In the genomic region with DNA sequence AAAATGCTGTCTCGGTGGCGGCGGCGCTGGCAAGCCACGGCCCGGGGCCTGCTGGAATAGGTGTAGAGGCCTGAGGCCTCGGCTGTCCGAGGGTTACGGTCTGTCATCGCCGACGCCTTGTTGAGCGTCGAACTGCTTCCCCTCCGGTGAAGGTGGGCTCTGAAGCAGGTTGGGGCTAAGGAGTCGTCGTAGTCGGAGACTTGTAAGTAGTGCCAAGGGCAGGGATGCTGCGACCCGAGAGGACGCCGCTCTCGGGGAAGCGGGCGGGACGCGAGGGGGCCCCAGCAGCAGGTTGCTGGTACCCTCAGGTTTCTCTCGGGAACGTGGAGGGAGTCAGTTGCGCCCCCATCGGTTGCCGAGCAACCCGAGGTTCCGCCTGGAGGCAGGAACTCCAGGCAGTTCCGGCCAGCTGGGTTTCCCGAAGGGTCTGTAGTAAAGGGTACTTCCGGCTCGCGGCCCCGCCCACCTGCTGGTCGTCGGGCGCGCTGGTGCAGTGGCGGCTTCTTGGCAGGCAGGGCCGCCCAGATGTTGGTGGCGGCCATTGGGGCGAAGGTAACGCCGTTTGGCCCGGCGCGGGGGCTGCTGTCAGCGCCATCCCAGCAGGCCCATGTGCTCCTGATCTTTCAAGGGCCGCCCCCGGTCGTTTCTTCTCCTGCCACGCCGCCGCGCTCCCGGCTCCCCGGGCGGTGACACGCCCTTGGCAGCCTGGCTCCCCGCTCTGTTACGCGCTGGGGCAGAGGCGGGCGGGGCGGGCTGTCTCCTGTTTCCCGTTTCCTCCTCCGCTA, we compare ENCODE assay signal across 8 mouse cellular contexts. TPM values are rescaled to one million over a fixed set of nuclear protein-coding genes. Genes with fewer than 3 reads are reported as not detected.
DNase-seq lines count a peak whose midpoint lies in the region; ATAC-seq and TF ChIP-seq lines count a peak whose summit lies in the region.
"Not testable (repeated sequence)": the region's sequence is repeated elsewhere in the genome, so short reads cannot be mapped to it uniquely, and the experiment has no call there.

Gene Rsph3b (minus strand): TSS at position 699 of the 785 bp plus-strand sequence.

- not testable (repeated sequence) for TF ChIP-seq POLR2A in spleen, adult 2 months (IDR thresholded peaks at IDR 0.05; ENCODE audit: low read depth, low read length)

- not testable (repeated sequence) for H3K36me3 ChIP-seq in embryonic facial prominence, embryonic 15.5 days; limb, embryonic 13.5 days; midbrain, embryonic 15.5 days (replicated peaks); spleen, adult 2 months (ENCODE audit: control insufficient read depth, insufficient read depth, low read length)

- H3K4me1 ChIP-seq in embryonic facial prominence, embryonic 15.5 days; limb, embryonic 13.5 days; midbrain, embryonic 15.5 days; spleen, adult 2 months (ENCODE audit: control insufficient read depth, insufficient read depth, insufficient read length): not testable (repeated sequence)

- TF ChIP-seq CTCF in spleen, adult 2 months (IDR thresholded peaks at IDR 0.05; ENCODE audit: extremely low read depth, insufficient read depth, insufficient read length, insufficient replicate concordance): not testable (repeated sequence)

- not testable (repeated sequence) for H3K27me3 ChIP-seq in embryonic facial prominence, embryonic 15.5 days; limb, embryonic 13.5 days; midbrain, embryonic 15.5 days (replicated peaks); spleen, adult 2 months (ENCODE audit: control insufficient read depth, insufficient read depth, low read length)

- DNase-seq in 3134 (ENCODE audit: extremely low read depth, insufficient read length, low spot score): peak; percentile 91
- DNase-seq in adrenal gland, postnatal 4 days (ENCODE audit: low spot score in 2 of 2): peak; percentile 62 to 67
- DNase-seq in heart, adult 8-10 months (ENCODE audit: low spot score): peak; percentile 82
- DNase-seq in kidney, adult 9 months: peak; percentile 90
- DNase-seq in spleen, adult 2 months (ENCODE audit: low read depth in 1 of 2, low spot score in 2 of 2): peak in 1 of 2 experiments; percentile 75

- peak; percentile 97 for ATAC-seq in embryonic facial prominence, embryonic 15.5 days (ENCODE audit: insufficient number of reproducible peaks, low FRiP score, low TSS enrichment, low read depth)
- ATAC-seq in limb, embryonic 13.5 days (ENCODE audit: low FRiP score, low read depth): peak; percentile 98
- peak; percentile 98 for ATAC-seq in midbrain, embryonic 15.5 days (replicated peaks)

- WGBS in embryonic facial prominence, embryonic 15.5 days: under 1% methylated on average over 73 of the region's 73 CpGs
- WGBS in limb, embryonic 13.5 days: under 1% methylated on average over 68 of the region's 73 CpGs
- under 1% methylated on average over 73 of the region's 73 CpGs for WGBS in midbrain, embryonic 15.5 days
- under 1% methylated on average over 69 of the region's 73 CpGs for WGBS in spleen, adult 2 months

- peak within 1 kb of the TSS; percentile 58 for H3K4me3 ChIP-seq in embryonic facial prominence, embryonic 15.5 days (replicated peaks)
- peak within 1 kb of the TSS; percentile 56 for H3K4me3 ChIP-seq in limb, embryonic 13.5 days
- peak within 1 kb of the TSS; percentile 59 for H3K4me3 ChIP-seq in midbrain, embryonic 15.5 days
- peak within 1 kb of the TSS; percentile 82 for H3K4me3 ChIP-seq in spleen, adult 2 months (ENCODE audit: extremely low read depth, insufficient read depth, insufficient read length)

- peak within 1 kb of the TSS; percentile 59 for H3K4me2 ChIP-seq in embryonic facial prominence, embryonic 15.5 days (replicated peaks)
- H3K4me2 ChIP-seq in limb, embryonic 13.5 days (replicated peaks): peak within 1 kb of the TSS; percentile 63
- H3K4me2 ChIP-seq in midbrain, embryonic 15.5 days: peak within 1 kb of the TSS; percentile 63

- peak within 1 kb of the TSS; percentile 85 for H3K27ac ChIP-seq in embryonic facial prominence, embryonic 15.5 days (replicated peaks)
- peak within 1 kb of the TSS; percentile 90 for H3K27ac ChIP-seq in limb, embryonic 13.5 days
- H3K27ac ChIP-seq in midbrain, embryonic 15.5 days: peak within 1 kb of the TSS; percentile 89
- H3K27ac ChIP-seq in spleen, adult 2 months (ENCODE audit: insufficient read depth, low read length): peak within 1 kb of the TSS; percentile 72

- peak within 1 kb of the TSS; percentile 31 for H3K9ac ChIP-seq in embryonic facial prominence, embryonic 15.5 days
- peak within 1 kb of the TSS; percentile 63 for H3K9ac ChIP-seq in limb, embryonic 13.5 days
- peak within 1 kb of the TSS; percentile 53 for H3K9ac ChIP-seq in midbrain, embryonic 15.5 days

- H3K9me3 ChIP-seq in embryonic facial prominence, embryonic 15.5 days (replicated peaks); limb, embryonic 13.5 days; midbrain, embryonic 15.5 days: not testable (repeated sequence)

RNA-seq across cellular contexts. Expression of gene Rsph3b, which starts in this region (rescaled TPM):
- 10 to 100 TPM; 38.7 to 41.4 TPM for total RNA-seq in adrenal gland, postnatal 4 days (2021)
- polyA plus RNA-seq in embryonic facial prominence, embryonic 15.5 days (2015; fragmentation: Nextera tagmentation; extraction: Ambion mirVana): 49.2 and 52.4 TPM in 2 replicates
- 10 to 100 TPM; 50.1 to 55.1 (median 53.5) TPM for total RNA-seq in heart, adult 8-10 months (2022)
- polyA plus RNA-seq in limb, embryonic 13.5 days (2015; fragmentation: Nextera tagmentation; extraction: Ambion mirVana): 42.9 and 45.8 TPM in 2 replicates
- 59.6 and 62.6 TPM in 2 replicates for polyA plus RNA-seq in midbrain, embryonic 15.5 days (2015; fragmentation: Nextera tagmentation; extraction: Ambion mirVana)
- polyA plus RNA-seq in spleen, adult 2 months (2012; rRNA removed): 9.0 and 9.5 TPM in 2 replicates
